In genomic region chr3:145334046-145334445, GRCm38 (mm10) we compare ENCODE assay signal across 15 mouse cellular contexts.
"Had no signal": no experiment of that assay in that cellular context is flagged by ENCODE, and none has a peak within 500 bp of the region (broad histone marks: within the 10 kb centered on the region; RNA-seq: fewer than 3 reads in every experiment).

No protein-coding gene starts in this region.

- H3K4me3 ChIP-seq: kidney, embryonic 15.5 days; limb, embryonic 15.5 days; liver, embryonic 13.5 days; midbrain, embryonic 12.5 days; neural tube, embryonic 15.5 days had no signal

- H3K36me3 ChIP-seq: kidney, embryonic 15.5 days; limb, embryonic 15.5 days; liver, embryonic 13.5 days; midbrain, embryonic 12.5 days; neural tube, embryonic 15.5 days had no signal

- ATAC-seq: midbrain, embryonic 16.5 days had no signal

- H3K4me1 ChIP-seq: kidney, embryonic 15.5 days; liver, embryonic 13.5 days; neural tube, embryonic 15.5 days had no signal

- H3K4me2 ChIP-seq: kidney, embryonic 15.5 days; limb, embryonic 15.5 days; liver, embryonic 13.5 days; midbrain, embryonic 12.5 days; neural tube, embryonic 15.5 days had no signal

- H3K9me3 ChIP-seq: kidney, embryonic 15.5 days; limb, embryonic 15.5 days; liver, embryonic 13.5 days; midbrain, embryonic 12.5 days; neural tube, embryonic 15.5 days had no signal

- H3K27ac ChIP-seq: kidney, embryonic 15.5 days; limb, embryonic 15.5 days; liver, embryonic 13.5 days; midbrain, embryonic 12.5 days; neural tube, embryonic 15.5 days had no signal

- H3K27me3 ChIP-seq: kidney, embryonic 15.5 days; limb, embryonic 15.5 days; liver, embryonic 13.5 days; midbrain, embryonic 12.5 days; neural tube, embryonic 15.5 days had no signal

- H3K9ac ChIP-seq: kidney, embryonic 15.5 days; limb, embryonic 15.5 days; liver, embryonic 13.5 days; midbrain, embryonic 12.5 days; neural tube, embryonic 15.5 days had no signal

- DNase-seq: kidney, postnatal 25 days; layer of hippocampus, adult 9-11 months; layer of hippocampus, postnatal 36 days; liver, embryonic 13.5 days; lung, adult 18-20 months; right cerebral cortex, adult 18-20 months; right cerebral cortex, postnatal 25 days; spleen, adult 18-20 months; thymus, adult 2 months; thymus, postnatal 25 days had no signal
